Mouse (Mus musculus) heart, postnatal 0 days (tissue): Measurements from ENCODE around the gene Gm26965. TPM values are rescaled to one million over a fixed set of nuclear protein-coding genes. Genes with fewer than 3 reads are reported as not detected.

ENCODE experiments used
- ATAC-seq: fragments of 200-750 bp; cut with Nextera tagmentation; 2 replicates; pipeline ENCODE4 v1.8.0; 2017; ENCODE audit warnings: low read depth, moderate number of reproducible peaks, moderate library complexity; ENCODE audit not compliant: insufficient read depth
- DNase-seq: peaks from one replicate; pipeline ENCODE4 v3.0.0-alpha.2; 2016; ENCODE audit warnings: low spot score
- H3K27ac ChIP-seq: fragments of 300-500 bp; sonication (generic); 2 replicates; pipeline ENCODE4 v1.5.1; 2014; ENCODE audit warnings: low read depth, mild to moderate bottlenecking
- H3K27me3 ChIP-seq: fragments of 300-500 bp; sonication (generic); 2 replicates; pipeline ENCODE4 v1.6.1; 2014; ENCODE audit warnings: low read length, mixed read lengths; ENCODE audit not compliant: control insufficient read depth, insufficient read depth
- H3K36me3 ChIP-seq: fragments of 300-500 bp; sonication (generic); replicated peaks from 2 replicates; pipeline ENCODE4 v1.6.1; 2014; ENCODE audit warnings: low read length, mixed read lengths; ENCODE audit not compliant: control insufficient read depth, insufficient read depth
- H3K4me1 ChIP-seq: fragments of 300-500 bp; sonication (generic); 2 replicates; pipeline ENCODE4 v1.6.1; 2014; ENCODE audit warnings: antibody characterized with exemption; ENCODE audit not compliant: control insufficient read depth, insufficient read depth
- H3K4me2 ChIP-seq: fragments of 300-500 bp; sonication (generic); 2 replicates; pipeline ENCODE4 v1.6.1; 2014; ENCODE audit warnings: low read depth, mild to moderate bottlenecking, low read length, moderate library complexity
- H3K4me3 ChIP-seq: fragments of 300-500 bp; sonication (generic); 2 replicates; pipeline ENCODE4 v1.5.1; 2014; ENCODE audit warnings: low read depth, low read length
- H3K9ac ChIP-seq: fragments of 300-500 bp; sonication (generic); replicated peaks from 2 replicates; pipeline ENCODE4 v1.6.1; 2014; ENCODE audit warnings: low read depth, low read length, mixed read lengths
- H3K9me3 ChIP-seq: fragments of 300-500 bp; sonication (generic); replicated peaks from 2 replicates; pipeline ENCODE4 v1.6.1; 2016; ENCODE audit warnings: low read length; ENCODE audit not compliant: control insufficient read depth
- CTCF ChIP-seq: IDR thresholded peaks from 2 replicates; pipeline ENCODE4 v1.5.1; 2016; ENCODE audit warnings: antibody characterized with exemption, control low read depth, low read depth
- EP300 ChIP-seq: IDR thresholded peaks from 2 replicates; pipeline ENCODE4 v1.6.1; 2016; ENCODE audit warnings: antibody characterized with exemption, low read depth
- WGBS: fragments of 180-500 bp; shearing (Covaris S2); extraction: QIAGEN DNeasy Blood & Tissue Kit; methylation state at CpG from one replicate; pipeline ENCODE4 v1.1.7; 2014; 5-methylcytosine and 5-hydroxymethylcytosine counted together
- polyA plus RNA-seq: library from polyadenylated mRNA; unstranded; fragments of >200 nt; fragmentation: Nextera tagmentation; extraction: Ambion mirVana; gene quantifications from 2 replicates; pipeline ENCODE4 v1.2.1, GENCODE M21; 2015
- total RNA-seq: library from RNA; depleted of rRNA; stranded (reverse); fragments of >200 nt; gene quantifications from 2 replicates; pipeline ENCODE4 v1.2.3, GENCODE M21; 2014; ENCODE audit warnings: low replicate concordance

The Gm26965 gene
- total and polyA plus RNA-seq, 2 experiments from 2014 or later = not detected

DNA sequence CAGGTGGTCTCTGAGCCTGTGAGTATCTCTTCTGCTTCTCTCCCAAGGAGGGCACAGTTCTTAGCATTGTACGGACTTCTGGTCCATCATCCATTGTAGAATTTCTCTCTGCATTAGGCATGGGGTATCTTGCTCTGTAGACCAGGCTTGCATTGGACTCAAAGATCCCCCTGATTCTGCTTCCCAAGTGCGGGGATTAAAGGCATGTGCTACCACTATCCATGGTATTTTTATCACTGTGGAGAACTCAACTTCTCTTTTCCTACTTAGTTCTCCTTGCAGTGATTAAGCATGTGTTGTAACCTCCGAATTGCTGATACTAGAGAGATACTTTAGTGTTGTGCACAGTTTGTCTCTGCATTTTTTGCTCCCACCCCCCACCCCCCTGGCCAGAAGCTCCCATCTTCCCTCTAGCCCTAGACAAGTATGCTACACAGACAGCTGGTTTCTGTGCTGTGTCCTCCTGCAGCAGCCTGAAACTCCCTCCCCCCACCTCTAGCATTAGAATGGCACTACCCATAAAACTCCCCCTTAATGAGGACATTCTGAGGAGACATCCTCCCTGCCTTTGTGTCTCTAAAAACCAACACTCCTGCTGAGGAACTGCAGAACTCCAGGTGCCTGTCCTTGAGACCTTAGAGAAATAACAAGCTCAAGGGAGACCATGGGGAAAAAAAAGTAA lies 1.2 kb upstream of the Gm26965 start:
- Histone ChIP-seq H3K36me3 (no peaks in the 10 kb centered on the region), H3K9me3 (no peaks in the 10 kb centered on the region), H3K4me3 (no peak overlapping the region), H3K27ac (no peak overlapping the region), H3K4me1 (peaks cover 15% of the 10 kb centered on the region), H3K9ac (no peak overlapping the region), H3K27me3 (no peaks in the 10 kb centered on the region), H3K4me2 (no peak overlapping the region)
- WGBS = 73% methylated on average over 3 of the region's 3 CpGs
- DNase-seq = no peak
- ATAC-seq = no peak
- TF ChIP-seq CTCF = no peak
- no peak for TF ChIP-seq EP300

DNA sequence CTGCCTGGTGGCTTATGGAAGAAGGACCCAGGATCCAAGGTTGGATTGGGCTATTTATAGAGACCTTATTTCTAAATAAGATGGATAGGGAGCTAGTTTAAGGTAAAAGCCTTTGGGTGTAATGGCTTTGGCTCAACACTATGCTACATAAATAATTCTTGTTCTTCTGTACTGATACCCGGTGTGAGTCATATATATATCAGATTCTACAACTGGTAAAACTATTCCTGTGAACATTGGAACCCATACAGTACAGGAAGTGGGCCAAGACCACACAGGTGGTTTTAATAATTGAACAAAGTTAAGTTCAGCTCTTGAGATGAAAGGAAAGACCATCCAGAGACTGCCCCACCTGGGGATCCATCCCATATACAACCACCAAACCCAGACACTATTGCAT lies 25.0 kb downstream of the Gm26965 start:
- no peak overlapping the region for H3K9ac ChIP-seq
- H3K4me3 ChIP-seq = no peak overlapping the region
- no peak for DNase-seq
- H3K4me1 ChIP-seq = peaks cover 6% of the 10 kb centered on the region; the same call in 1 of the 2 replicates
- TF ChIP-seq EP300 (no peak), CTCF (no peak)
- ATAC-seq = no peak
- 0 out of 2 replicates have a peak, but pooled peaks cover 2% of the 10 kb centered on the region for H3K36me3 ChIP-seq
- no peaks in the 10 kb centered on the region for H3K27me3 ChIP-seq
- 72% methylated on average over 1 of the region's 1 CpGs for WGBS
- H3K4me2 ChIP-seq = no peak overlapping the region
- H3K9me3 ChIP-seq = no peaks in the 10 kb centered on the region
- H3K27ac ChIP-seq = no peak overlapping the region

DNA sequence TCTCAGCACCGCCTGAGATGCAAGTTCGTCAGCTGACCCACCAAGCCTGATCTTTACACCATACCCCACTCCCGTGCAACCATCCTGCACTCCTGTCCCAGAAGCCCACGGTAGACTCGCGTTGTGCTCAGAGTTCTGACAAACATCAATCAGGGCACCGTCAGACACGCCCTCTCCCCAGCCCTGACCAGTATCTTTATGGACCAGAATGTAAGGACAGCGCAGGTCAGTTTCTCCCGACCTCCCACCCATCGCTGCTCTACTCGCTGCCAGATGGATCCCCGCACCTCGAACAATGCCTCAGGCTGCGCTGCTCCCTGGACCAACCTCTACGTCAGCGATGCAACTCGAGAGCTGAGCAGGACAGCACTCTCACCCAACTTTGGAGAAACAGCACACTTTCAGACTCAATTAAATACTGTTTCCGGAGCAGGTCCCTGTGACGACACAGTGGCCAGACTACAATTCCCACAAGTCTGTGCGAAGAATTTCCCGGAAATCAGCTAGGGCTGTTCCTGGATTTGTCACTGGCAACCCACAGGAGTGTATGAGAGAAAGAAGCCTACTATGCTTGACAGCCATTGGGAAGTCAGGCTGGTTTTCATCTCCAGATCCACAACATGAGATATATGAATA lies 25.7 kb downstream of the Gm26965 start, which contains the start of gene Zfp58:
TSS of gene Zfp58 (minus strand) at position 472 of the 636 bp plus-strand sequence.
- Histone ChIP-seq H3K27me3 (no peaks in the 10 kb centered on the region), H3K27ac (no peak within 1 kb of the TSS), H3K4me1 (peaks cover 6% of the 10 kb centered on the region; the same call in 1 of the 2 replicates), H3K9ac (peak within 1 kb of the TSS; percentile 60), H3K4me2 (peak within 1 kb of the TSS; percentile 76), H3K4me3 (peak within 1 kb of the TSS; percentile 87), H3K9me3 (no peaks in the 10 kb centered on the region), H3K36me3 (0 out of 2 replicates have a peak, but pooled peaks cover 4% of the 10 kb centered on the region)
- 0% methylated on average over 22 of the region's 22 CpGs for WGBS
- ATAC-seq (peak; percentile 95), DNase-seq (peak; percentile 83)
- TF ChIP-seq CTCF (no peak), EP300 (no peak)

DNA sequence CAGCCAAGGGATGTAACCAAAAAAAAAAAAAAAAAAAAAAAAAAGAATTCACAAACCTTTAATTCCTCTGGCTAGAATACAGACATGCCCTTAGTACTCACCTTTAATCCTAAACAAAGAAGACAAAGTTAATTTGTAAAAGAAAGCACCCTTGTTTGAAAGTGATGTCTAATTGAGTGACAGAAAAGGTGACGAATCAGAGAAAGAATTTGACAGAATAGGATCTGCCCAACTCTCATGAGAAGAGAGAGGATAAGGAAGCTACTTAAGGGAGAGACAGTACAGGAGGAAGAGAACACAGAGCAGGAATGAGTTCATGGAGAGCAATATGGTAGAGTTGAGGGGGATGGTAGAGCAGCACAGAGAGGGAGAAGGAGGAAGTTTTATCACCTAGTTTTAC lies 30.3 kb downstream of the Gm26965 start:
- Histone ChIP-seq H3K4me2 (no peak overlapping the region), H3K36me3 (peaks cover 43% of the 10 kb centered on the region), H3K27me3 (no peaks in the 10 kb centered on the region), H3K4me1 (peaks cover 6% of the 10 kb centered on the region; the same call in 1 of the 2 replicates), H3K9ac (no peak overlapping the region), H3K9me3 (peaks cover 13% of the 10 kb centered on the region), H3K27ac (no peak overlapping the region), H3K4me3 (no peak overlapping the region)
- 94% methylated on average over 1 of the region's 1 CpGs for WGBS
- DNase-seq (no peak), ATAC-seq (no peak)
- TF ChIP-seq EP300 (no peak), CTCF (no peak)

DNA sequence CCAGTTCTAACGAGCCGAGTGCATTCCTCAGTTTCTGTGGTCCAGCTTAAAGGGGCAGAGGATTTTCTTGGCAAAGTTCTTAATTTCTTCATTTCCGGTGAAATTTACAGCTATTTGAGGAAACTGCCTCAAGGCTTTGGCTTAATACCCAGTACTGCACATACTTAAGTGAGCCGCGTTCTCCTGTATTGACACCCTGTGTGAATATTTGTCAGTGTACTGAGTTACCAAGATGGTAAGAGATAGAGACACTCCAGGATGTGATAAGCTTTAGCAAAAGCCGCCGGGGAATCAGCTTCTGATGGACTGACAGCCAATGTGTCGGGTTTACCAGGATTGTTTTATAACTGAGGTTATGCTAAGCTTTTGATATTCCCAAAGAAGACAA lies 41.5 kb downstream of the Gm26965 start:
- Histone ChIP-seq H3K4me1 (peaks cover 5% of the 10 kb centered on the region; the same call in 1 of the 2 replicates), H3K27ac (peak overlapping the region; percentile 79; the same call in 1 of the 2 replicates), H3K9ac (peak overlapping the region; percentile 59; the same call in 1 of the 2 replicates), H3K27me3 (no peaks in the 10 kb centered on the region), H3K4me3 (peak overlapping the region; percentile 79), H3K36me3 (peaks cover 14% of the 10 kb centered on the region), H3K9me3 (no peaks in the 10 kb centered on the region), H3K4me2 (peak overlapping the region; percentile 69)
- TF ChIP-seq EP300 (no peak), CTCF (no peak)
- ATAC-seq (peak; percentile 15), DNase-seq (no peak)
- WGBS = 16% methylated on average over 8 of the region's 8 CpGs
